Mouse (Mus musculus) monocyte, adult 5-6 weeks (primary cell): ENCODE data around the gene Olfr750. TPM values are rescaled to one million over a fixed set of nuclear protein-coding genes. Genes with fewer than 3 reads are reported as not detected.

ENCODE experiments used
- ATAC-seq: fragments of 153-309, 156-312 bp; replicated peaks from 2 replicates; pipeline ENCODE4 v1.8.0; 2017; ENCODE audit warnings: mild to moderate bottlenecking; ENCODE audit not compliant: low TSS enrichment, insufficient number of reproducible peaks, severe bottlenecking, poor library complexity, low FRiP score
- total RNA-seq: library from RNA; stranded (forward); fragments of 200-1000, 200-491, 200-594 nt; gene quantifications from 3 replicates; pipeline ENCODE4 v1.2.3, GENCODE M21; 2017

Gene Olfr750
- total RNA-seq, 1 experiment from 2014 or later: not detected

DNA sequence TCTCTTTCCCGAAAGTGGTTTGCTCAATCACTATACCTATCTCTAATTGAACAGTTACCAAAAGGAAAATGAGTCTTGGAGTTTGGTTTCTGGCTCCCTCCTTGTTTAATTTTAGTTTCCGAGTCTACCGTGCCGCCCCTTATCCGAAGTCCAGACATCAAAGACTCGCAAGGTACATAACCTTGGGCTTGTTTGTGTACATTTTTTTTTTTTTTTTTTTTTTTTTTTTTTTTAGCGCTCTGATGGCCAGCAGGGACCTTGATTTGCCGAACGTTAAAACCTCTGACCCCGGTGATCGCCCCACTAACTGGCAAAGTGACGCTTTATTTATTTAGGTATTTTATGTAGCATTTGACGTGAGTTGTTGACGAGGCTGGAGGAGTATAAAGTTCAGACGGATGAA is 15.4 kb upstream of the Olfr750 start:
- ATAC-seq: no peak

GRCm38 (mm10) chr14:51088970-51089673 is 14.9 kb upstream of the Olfr750 start:
- peak; percentile 84 for ATAC-seq

DNA sequence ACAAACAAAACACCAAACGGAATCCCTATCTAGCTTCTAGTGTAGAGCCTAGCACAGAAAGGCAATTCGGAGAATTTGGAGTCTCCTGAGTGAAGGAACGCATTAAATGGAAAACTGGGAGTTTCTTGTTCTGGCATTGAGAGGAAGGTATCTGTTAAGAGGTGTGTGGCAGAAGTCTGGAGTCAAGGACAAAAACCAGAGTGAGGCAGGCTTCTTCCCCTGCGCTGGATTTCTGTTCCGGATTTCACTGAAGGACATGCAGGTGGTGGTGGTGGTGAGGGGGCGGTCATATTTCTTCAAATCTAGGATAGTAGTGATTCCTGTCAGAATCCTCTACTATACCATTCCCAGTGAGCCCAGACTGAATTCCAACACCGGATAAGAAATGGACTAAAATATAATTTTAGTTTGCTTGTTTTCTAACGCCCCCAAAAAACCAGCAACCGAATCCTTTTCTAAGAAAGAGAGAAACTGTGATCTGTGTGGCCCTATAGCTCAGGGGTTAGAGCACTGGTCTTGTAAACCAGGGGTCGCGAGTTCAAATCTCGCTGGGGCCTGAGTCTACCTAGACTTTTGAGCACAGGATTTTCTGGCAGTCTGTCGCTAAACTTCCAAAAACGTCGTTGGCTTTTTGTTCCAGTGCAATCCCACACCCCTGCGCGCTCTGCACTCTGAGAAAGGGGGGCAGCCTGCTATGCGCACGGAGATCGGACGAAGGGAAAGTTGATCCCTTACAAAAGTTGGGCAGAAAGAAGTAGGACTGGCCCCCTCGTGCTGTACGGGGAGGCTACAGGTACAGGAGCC is 14.1 kb upstream of the Olfr750 start:
- ATAC-seq: 0 out of 2 replicates have a peak, but pooled peaks have one; percentile 1

GRCm38 (mm10) chr14:51087762-51088161 is 13.5 kb upstream of the Olfr750 start:
- no peak for ATAC-seq

DNA sequence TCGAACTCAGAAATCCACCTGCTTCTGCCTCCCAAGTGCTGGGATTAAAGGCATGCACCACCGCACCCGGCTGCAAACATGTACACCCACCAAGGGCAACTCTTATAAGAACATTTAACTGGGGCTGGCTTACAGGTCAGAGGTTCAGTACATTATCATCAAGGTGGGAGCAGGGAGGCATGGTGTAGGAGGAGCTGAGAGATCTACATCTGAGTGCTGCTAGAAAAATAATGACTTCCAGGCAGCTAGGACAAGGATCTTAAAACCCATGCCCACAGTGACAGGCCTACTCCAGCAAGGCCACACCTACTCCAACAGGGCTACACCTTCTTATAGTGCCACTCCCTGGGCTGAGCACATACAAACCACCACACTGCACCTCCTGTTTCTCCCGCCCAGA is 11.7 kb upstream of the Olfr750 start:
- no peak for ATAC-seq

DNA sequence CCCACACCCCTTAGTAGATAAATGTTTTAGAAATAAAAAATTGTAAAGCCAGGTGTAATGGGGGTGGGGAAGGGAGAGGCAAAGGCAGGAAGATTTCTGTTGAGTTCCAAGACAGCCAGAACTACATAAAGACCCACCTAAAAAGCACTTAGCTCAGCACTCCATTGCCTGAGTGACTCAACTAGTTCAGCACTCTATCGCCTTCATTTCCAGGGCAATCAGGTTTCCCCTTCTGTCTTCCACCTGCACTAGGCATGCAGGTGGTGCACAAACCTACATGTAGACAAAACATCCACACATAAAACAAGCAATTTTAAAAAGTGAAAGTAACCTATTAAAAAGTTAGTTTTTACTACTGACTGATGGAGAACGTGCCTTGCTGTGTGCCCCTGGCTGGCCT is 10.9 kb upstream of the Olfr750 start:
- no peak for ATAC-seq

- ATAC-seq: no peak
These were observed 9.6 kb upstream of the Olfr750 start for GRCm38 (mm10) chr14:51083805-51084204.

- ATAC-seq: peak; percentile 36
These were observed 8.7 kb upstream of the Olfr750 start for GRCm38 (mm10) chr14:51082599-51083581.

- ATAC-seq: no peak
These were observed 6.8 kb upstream of the Olfr750 start for GRCm38 (mm10) chr14:51081035-51081434.

GRCm38 (mm10) chr14:51079180-51079579 is 4.9 kb upstream of the Olfr750 start:
- ATAC-seq: no peak

GRCm38 (mm10) chr14:51069617-51070016 is 4.6 kb downstream of the Olfr750 start:
- ATAC-seq: no peak

DNA sequence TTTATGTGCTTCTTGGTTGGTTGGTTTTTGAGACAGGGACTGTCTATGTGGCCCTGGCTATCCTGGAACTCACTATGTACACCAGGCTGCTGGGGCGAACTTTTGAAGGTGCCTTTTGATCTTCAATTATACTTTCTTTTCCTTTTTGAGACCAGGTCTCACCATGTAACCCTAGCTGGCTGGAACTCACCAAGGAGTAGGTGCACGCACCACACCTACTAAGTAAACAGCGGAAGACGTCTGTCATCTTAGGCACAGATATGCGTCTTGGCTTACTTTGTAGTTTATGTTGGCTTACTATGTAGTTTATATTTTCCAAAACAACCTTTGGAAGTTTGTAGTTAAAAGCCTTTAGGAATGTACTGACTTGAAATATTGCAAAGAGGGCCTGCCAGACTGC is 5.3 kb downstream of the Olfr750 start:
- no peak for ATAC-seq

- no peak for ATAC-seq
These were observed 13.5 kb downstream of the Olfr750 start for GRCm38 (mm10) chr14:51060761-51061160.

DNA sequence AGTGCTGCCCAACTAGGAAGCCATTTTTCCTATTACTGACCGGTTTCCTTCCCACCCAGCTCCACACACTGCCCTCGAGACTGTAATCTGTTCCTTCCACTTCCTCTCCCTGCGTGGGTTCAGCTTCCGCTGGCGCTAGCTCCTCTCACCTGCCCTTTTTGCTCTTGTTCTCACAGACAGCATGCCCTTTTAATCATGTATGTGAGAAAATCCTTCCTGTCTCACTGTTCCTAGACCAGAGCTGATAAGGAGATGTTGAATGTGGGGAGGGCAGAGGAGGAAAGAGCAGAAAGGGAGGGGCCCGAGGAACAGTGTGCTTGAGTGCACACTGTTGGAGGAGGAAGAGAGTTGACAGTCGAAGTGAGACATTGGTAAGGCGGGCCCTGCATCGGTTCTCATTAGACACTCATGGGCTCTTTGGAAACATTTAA is 16.8 kb downstream of the Olfr750 start, which contains the start of gene Rnase12:
TSS of gene Rnase12 (minus strand) at position 261 of the 431 bp plus-strand sequence.
- ATAC-seq: 0 out of 2 replicates have a peak, but pooled peaks have one; percentile 19

DNA sequence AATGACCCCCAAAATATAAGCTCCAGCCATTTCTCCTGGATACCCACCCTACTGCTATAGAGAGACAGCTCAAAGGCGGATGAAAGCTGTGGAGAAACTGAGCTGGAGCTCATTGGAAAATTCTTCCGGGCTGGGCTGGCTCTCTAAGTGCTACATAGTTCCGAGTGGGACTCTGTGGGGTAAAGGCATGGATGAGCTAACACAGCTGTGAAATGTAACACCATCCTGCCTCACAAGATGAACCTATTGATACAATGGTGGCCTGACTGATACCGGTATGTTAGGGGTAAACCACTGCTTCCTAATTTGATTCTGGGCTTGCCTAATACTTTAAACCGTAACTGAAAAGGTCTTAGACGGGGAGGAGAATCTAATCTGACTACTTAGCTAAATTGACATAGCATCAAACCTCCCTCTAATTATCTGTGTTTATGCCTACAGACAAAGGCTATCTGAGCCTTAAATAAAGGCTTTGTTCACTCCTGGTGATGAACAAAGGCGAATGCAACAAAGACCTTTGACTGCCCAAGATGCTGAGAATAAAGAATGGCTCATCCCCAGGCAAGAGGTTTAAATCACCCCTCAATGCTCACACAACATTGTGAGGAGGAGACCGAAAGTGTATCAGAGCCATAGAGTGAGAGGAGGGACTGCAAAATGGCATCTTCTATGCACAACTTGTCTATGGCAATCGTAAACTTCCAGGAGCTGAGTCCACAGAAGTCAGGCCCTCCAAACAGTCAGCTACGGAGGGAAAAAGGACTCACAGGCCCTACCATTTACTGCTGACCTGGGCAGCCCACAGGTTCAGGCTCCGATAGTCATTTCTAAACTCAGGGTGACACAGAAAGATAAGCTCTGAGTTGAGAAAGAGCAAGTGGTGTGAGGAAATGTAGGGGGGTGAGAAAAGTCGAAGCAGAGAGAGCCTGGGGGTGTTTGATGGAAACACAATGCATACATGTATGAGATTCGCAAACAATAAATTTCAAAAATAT is 19.7 kb downstream of the Olfr750 start:
- no peak for ATAC-seq

GRCm38 (mm10) chr14:51053176-51053575 is 21.1 kb downstream of the Olfr750 start:
- no peak for ATAC-seq

- no peak for ATAC-seq
These were observed 22.3 kb downstream of the Olfr750 start for GRCm38 (mm10) chr14:51051941-51052340.

- no peak for ATAC-seq
These were observed 24.2 kb downstream of the Olfr750 start, which contains the start of gene Rnase11 for GRCm38 (mm10) chr14:51050063-51050462. Gene Rnase11 (minus strand): TSS chr14:51050163.
